Mouse (Mus musculus) spleen, adult 2 months (tissue): ENCODE measurements around the gene Eef1b2. TPM values are rescaled to one million over a fixed set of nuclear protein-coding genes. Genes with fewer than 3 reads are reported as not detected.

Experiments used
- DNase-seq, 2 experiments: peaks; one replicate each; pipeline versions ENCODE4 v3.0.0 to v3.0.0-alpha.2; 2012 to 2021; ENCODE audit warnings: low spot score in 2 of 2, low read depth in 1 of 2
- H3K27ac ChIP-seq: fragments of 200-500 bp; 2 replicates; pipeline ENCODE4 v1.5.1; 2012; ENCODE audit warnings: low read length, inconsistent platforms; ENCODE audit not compliant: insufficient read depth
- H3K27me3 ChIP-seq: fragments of 200-500 bp; 2 replicates; pipeline ENCODE4 v1.6.1; 2012; ENCODE audit warnings: mild to moderate bottlenecking, moderate library complexity, low read length, inconsistent platforms; ENCODE audit not compliant: control insufficient read depth, insufficient read depth
- H3K36me3 ChIP-seq: fragments of 200-500 bp; 2 replicates; pipeline ENCODE4 v1.6.1; 2012; ENCODE audit warnings: mild to moderate bottlenecking, low read length, inconsistent platforms; ENCODE audit not compliant: control insufficient read depth, insufficient read depth
- H3K4me1 ChIP-seq: fragments of 200-500 bp; 2 replicates; pipeline ENCODE4 v1.6.1; 2011; ENCODE audit warnings: inconsistent platforms; ENCODE audit not compliant: control insufficient read depth, insufficient read depth, insufficient read length
- H3K4me3 ChIP-seq: fragments of 200-500 bp; 2 replicates; pipeline ENCODE4 v1.5.1; 2011; ENCODE audit warnings: mild to moderate bottlenecking, inconsistent platforms; ENCODE audit not compliant: insufficient read depth, insufficient read length; ENCODE audit errors: extremely low read depth
- CTCF ChIP-seq: fragments of 200-500 bp; IDR thresholded peaks from 2 replicates; pipeline ENCODE4 v1.5.1; 2011; ENCODE audit warnings: mild to moderate bottlenecking, inconsistent platforms; ENCODE audit not compliant: insufficient read depth, insufficient read length, insufficient replicate concordance; ENCODE audit errors: extremely low read depth
- POLR2A ChIP-seq: fragments of 200-500 bp; IDR thresholded peaks from 2 replicates; pipeline ENCODE4 v1.6.1; 2011; ENCODE audit warnings: low read depth, low read length, inconsistent platforms
- WGBS: fragments of 180-500 bp; shearing (Covaris S2); methylation state at CpG from one replicate; pipeline ENCODE4 v1.1.7; 2018; 5-methylcytosine and 5-hydroxymethylcytosine counted together
- polyA plus RNA-seq: library from polyadenylated mRNA; depleted of rRNA; stranded (reverse); fragments of >200 nt; gene quantifications from 2 replicates; pipeline ENCODE4 v1.2.3, GENCODE M21; 2012; rRNA removed

The Eef1b2 gene
- polyA plus RNA-seq: 360 and 416 TPM in 2 replicates

GRCm38 (mm10) chr1:63176604-63177421 lies at the start of gene Eef1b2, which contains the start of gene Ndufs1:
Eef1b2 (plus strand) TSS chr1:63176825.
Ndufs1 (minus strand) TSS chr1:63176833.
- Histone ChIP-seq H3K4me3 (peak within 1 kb of the TSS; percentile 88), H3K36me3 (peaks cover 3% of the 10 kb centered on the region; the same call in 1 of the 2 replicates), H3K27ac (peak within 1 kb of the TSS; percentile 90), H3K4me1 (peaks cover 7% of the 10 kb centered on the region), H3K27me3 (no peaks in the 10 kb centered on the region)
- TF ChIP-seq CTCF: no peak
- peak; percentile 44; the same call in 1 of the 2 replicates for TF ChIP-seq POLR2A
- DNase-seq: peak; percentile 96 to 97
- under 1% methylated on average over 72 of the region's 72 CpGs for WGBS

GRCm38 (mm10) chr1:63129273-63129672 lies 47.4 kb upstream of the Eef1b2 start:
- no peak overlapping the region for H3K27ac ChIP-seq
- no peak for DNase-seq

GRCm38 (mm10) chr1:63129857-63130690 lies 46.6 kb upstream of the Eef1b2 start:
- 0 out of 2 replicates have a peak overlapping the region, but pooled peaks have one; percentile 1 for H3K27ac ChIP-seq
- no peak for DNase-seq
- 2% methylated on average over 18 of the region's 18 CpGs for WGBS
- peak overlapping the region; percentile 56 for H3K4me3 ChIP-seq
- TF ChIP-seq POLR2A: no peak
- TF ChIP-seq CTCF: no peak
- peaks cover 4% of the 10 kb centered on the region; the same call in 1 of the 2 replicates for H3K4me1 ChIP-seq
- H3K36me3 ChIP-seq: peaks cover 3% of the 10 kb centered on the region
- no peaks in the 10 kb centered on the region for H3K27me3 ChIP-seq

More at GRCm38 (mm10) chr1:63129273-63129672, 47.4 kb upstream of the Eef1b2 start:
- peaks cover 4% of the 10 kb centered on the region; the same call in 1 of the 2 replicates for H3K4me1 ChIP-seq
- peaks cover 3% of the 10 kb centered on the region for H3K36me3 ChIP-seq
- TF ChIP-seq POLR2A: no peak
- no peak for TF ChIP-seq CTCF
- H3K4me3 ChIP-seq: peak overlapping the region; percentile 56; the same call in 1 of the 2 replicates
- no peaks in the 10 kb centered on the region for H3K27me3 ChIP-seq
- WGBS: 23% methylated on average over 3 of the region's 3 CpGs

GRCm38 (mm10) chr1:63130883-63131282 lies 45.7 kb upstream of the Eef1b2 start:
- Histone ChIP-seq H3K4me3 (no peak overlapping the region), H3K4me1 (peaks cover 4% of the 10 kb centered on the region; the same call in 1 of the 2 replicates), H3K27me3 (no peaks in the 10 kb centered on the region), H3K27ac (no peak overlapping the region), H3K36me3 (peaks cover 3% of the 10 kb centered on the region; the same call in 1 of the 2 replicates)
- DNase-seq: no peak
- WGBS: 37% methylated on average over 2 of the region's 2 CpGs
- TF ChIP-seq CTCF (no peak), POLR2A (no peak)

GRCm38 (mm10) chr1:63131766-63132165 lies 44.9 kb upstream of the Eef1b2 start:
- Histone ChIP-seq H3K4me3 (no peak overlapping the region), H3K27me3 (no peaks in the 10 kb centered on the region), H3K27ac (no peak overlapping the region), H3K4me1 (peaks cover 4% of the 10 kb centered on the region; the same call in 1 of the 2 replicates), H3K36me3 (no peaks in the 10 kb centered on the region)
- no peak for DNase-seq
- no peak for TF ChIP-seq CTCF
- TF ChIP-seq POLR2A: no peak
- WGBS: 93% methylated on average over 11 of the region's 11 CpGs

GRCm38 (mm10) chr1:63134530-63134929 lies 42.1 kb upstream of the Eef1b2 start:
- Histone ChIP-seq H3K27me3 (no peaks in the 10 kb centered on the region), H3K4me3 (no peak overlapping the region), H3K36me3 (peaks cover 1% of the 10 kb centered on the region; the same call in 1 of the 2 replicates), H3K4me1 (peaks cover 2% of the 10 kb centered on the region; the same call in 1 of the 2 replicates), H3K27ac (no peak overlapping the region)
- TF ChIP-seq POLR2A (no peak), CTCF (no peak)
- DNase-seq: no peak
- 93% methylated on average over 3 of the region's 3 CpGs for WGBS
